In genomic region chr9:14075452-14075851, GRCm38 (mm10) we compare ENCODE assay signal across 8 mouse cellular contexts.
DNase-seq lines count a peak whose midpoint lies in the region; ATAC-seq lines count a peak whose summit lies in the region.

No protein-coding gene starts in this region.

- H3K9me3 ChIP-seq in forebrain, embryonic 13.5 days (replicated peaks), result no peaks in the 10 kb centered on the region
- H3K9me3 ChIP-seq in forebrain, embryonic 11.5 days (ENCODE audit: control insufficient read depth, low read length), result no peaks in the 10 kb centered on the region

- no peaks in the 10 kb centered on the region for H3K27me3 ChIP-seq in forebrain, embryonic 13.5 days
- H3K27me3 ChIP-seq in forebrain, embryonic 11.5 days (ENCODE audit: control insufficient read depth, insufficient read depth, low read length), result no peaks in the 10 kb centered on the region

- ATAC-seq in forebrain, embryonic 13.5 days, result peak; percentile 87
- ATAC-seq in forebrain, embryonic 11.5 days (replicated peaks; ENCODE audit: low FRiP score), result no peak
- ATAC-seq in erythroblast, adult 5-6 weeks (replicated peaks; ENCODE audit: low FRiP score, poor library complexity, severe bottlenecking), result peak; percentile 43; the same call in 1 of the 2 replicates

- H3K36me3 ChIP-seq in forebrain, embryonic 13.5 days (ENCODE audit: poor library complexity, severe bottlenecking), result no peaks in the 10 kb centered on the region
- no peaks in the 10 kb centered on the region for H3K36me3 ChIP-seq in forebrain, embryonic 11.5 days (ENCODE audit: control insufficient read depth, insufficient read depth, low read length)

- no peak for DNase-seq in forebrain, embryonic 11.5 days (ENCODE audit: low spot score)
- peak; percentile 54 to 77 for DNase-seq in adrenal gland, adult 18-20 months (ENCODE audit: low spot score in 2 of 2)
- DNase-seq in heart, postnatal 14 days, result peak; percentile 68 to 77
- DNase-seq in left cerebral cortex, postnatal 14 days (ENCODE audit: low spot score in 2 of 2), result peak; percentile 52 to 78
- peak; percentile 43 to 55 for DNase-seq in right cerebral cortex, postnatal 36 days (ENCODE audit: low spot score in 2 of 2)
- no peak for DNase-seq in urinary bladder, postnatal 4 days (ENCODE audit: low spot score in 2 of 2)

- H3K4me1 ChIP-seq in forebrain, embryonic 13.5 days, result peaks cover 9% of the 10 kb centered on the region; the same call in 1 of the 2 replicates
- H3K4me1 ChIP-seq in forebrain, embryonic 11.5 days (replicated peaks; ENCODE audit: control insufficient read depth, insufficient read depth, low read length), result no peaks in the 10 kb centered on the region

- H3K4me2 ChIP-seq in forebrain, embryonic 13.5 days, result no peak overlapping the region
- no peak overlapping the region for H3K4me2 ChIP-seq in forebrain, embryonic 11.5 days (ENCODE audit: low read depth, low read length, severe bottlenecking)

- H3K4me3 ChIP-seq in forebrain, embryonic 13.5 days, result no peak overlapping the region
- no peak overlapping the region for H3K4me3 ChIP-seq in forebrain, embryonic 11.5 days (ENCODE audit: low read depth, low read length)

- H3K9ac ChIP-seq in forebrain, embryonic 13.5 days, result no peak overlapping the region
- H3K9ac ChIP-seq in forebrain, embryonic 11.5 days (ENCODE audit: low read length), result no peak overlapping the region; the same call in 1 of the 2 replicates

- WGBS in forebrain, embryonic 13.5 days, result 33% methylated on average over 4 of the region's 4 CpGs
- WGBS in forebrain, embryonic 11.5 days, result 72% methylated on average over 4 of the region's 4 CpGs

- H3K27ac ChIP-seq in forebrain, embryonic 13.5 days, result no peak overlapping the region
- H3K27ac ChIP-seq in forebrain, embryonic 11.5 days (ENCODE audit: low read depth, low read length), result no peak overlapping the region

- intact Hi-C loops in heart, postnatal 14 days (cut with DNase I), result no loop called here
- intact Hi-C loops in left cerebral cortex, postnatal 14 days (cut with DNase I), result no loop called here

Comparison
In these comparisons a context has a peak if more than half of its experiments do, and no peak if none do; other contexts are left out.
1. DNase-seq: peak in adrenal gland, adult 18-20 months (2 of 2), heart, postnatal 14 days (2 of 2), left cerebral cortex, postnatal 14 days (2 of 2) and right cerebral cortex, postnatal 36 days (2 of 2); none in forebrain, embryonic 11.5 days (single experiment) and urinary bladder, postnatal 4 days (0 of 2).